Mouse (Mus musculus) stomach, embryonic 15.5 days (tissue): Measurements from ENCODE around the gene Chil1. TPM values are rescaled to one million over a fixed set of nuclear protein-coding genes. Genes with fewer than 3 reads are reported as not detected.

Experiments used
- ATAC-seq: fragments of 200-750 bp; cut with Nextera tagmentation; 2 replicates; pipeline ENCODE4 v1.8.0; 2017; ENCODE audit warnings: low read depth, moderate number of reproducible peaks, moderate TSS enrichment; ENCODE audit not compliant: insufficient read depth, low FRiP score
- H3K27ac ChIP-seq: fragments of 300-500 bp; sonication (generic); 2 replicates; pipeline ENCODE4 v1.5.1; 2015; ENCODE audit warnings: mild to moderate bottlenecking, inconsistent platforms
- H3K27me3 ChIP-seq: fragments of 300-500 bp; sonication (generic); replicated peaks from 2 replicates; pipeline ENCODE4 v1.6.1; 2015; ENCODE audit warnings: inconsistent platforms
- H3K36me3 ChIP-seq: fragments of 300-500 bp; sonication (generic); 2 replicates; pipeline ENCODE4 v1.6.1; 2015; ENCODE audit warnings: inconsistent platforms
- H3K4me1 ChIP-seq: fragments of 300-500 bp; sonication (generic); 2 replicates; pipeline ENCODE4 v1.6.1; 2015; ENCODE audit warnings: inconsistent platforms
- H3K4me2 ChIP-seq: fragments of 300-500 bp; sonication (generic); 2 replicates; pipeline ENCODE4 v1.6.1; 2015; ENCODE audit warnings: mild to moderate bottlenecking, inconsistent platforms
- H3K4me3 ChIP-seq: fragments of 300-500 bp; sonication (generic); replicated peaks from 2 replicates; pipeline ENCODE4 v1.5.1; 2015; ENCODE audit warnings: inconsistent platforms
- H3K9ac ChIP-seq: fragments of 300-500 bp; sonication (generic); 2 replicates; pipeline ENCODE4 v1.6.1; 2015; ENCODE audit warnings: inconsistent platforms
- H3K9me3 ChIP-seq: fragments of 300-500 bp; sonication (generic); 2 replicates; pipeline ENCODE4 v1.6.1; 2016; ENCODE audit warnings: inconsistent platforms
- WGBS: fragments of 180-500 bp; shearing (Covaris S2); methylation state at CpG from one replicate; pipeline ENCODE4 v1.1.7; 2015; 5-methylcytosine and 5-hydroxymethylcytosine counted together
- polyA plus RNA-seq: library from polyadenylated mRNA; unstranded; fragments of >200 nt; fragmentation: Nextera tagmentation; extraction: Ambion mirVana; gene quantifications from 2 replicates; pipeline ENCODE4 v1.2.1, GENCODE M21; 2015

Gene Chil1
- polyA plus RNA-seq = 2.6 and 2.9 TPM in 2 replicates

- H3K9ac ChIP-seq = no peak within 1 kb of the TSS
- WGBS = 63% methylated on average over 4 of the region's 4 CpGs
- ATAC-seq = no peak
Measured at GRCm38 (mm10) chr1:134182025-134182424, at the start of gene Chil1. TSS of gene Chil1 (plus strand) at chr1:134182176.

GRCm38 (mm10) chr1:134133316-134133715, 48.7 kb upstream of the Chil1 start:
- WGBS = 62% methylated on average over 11 of the region's 11 CpGs
- no peak for ATAC-seq
- no peaks in the 10 kb centered on the region for H3K27me3 ChIP-seq
- no peaks in the 10 kb centered on the region for H3K4me1 ChIP-seq
- H3K4me3 ChIP-seq = no peak overlapping the region
- H3K9ac ChIP-seq = no peak overlapping the region
- no peak overlapping the region for H3K4me2 ChIP-seq
- H3K27ac ChIP-seq = no peak overlapping the region
- H3K9me3 ChIP-seq = no peaks in the 10 kb centered on the region
- H3K36me3 ChIP-seq = no peaks in the 10 kb centered on the region

More at GRCm38 (mm10) chr1:134182025-134182424, at the start of gene Chil1:
- H3K4me2 ChIP-seq = no peak within 1 kb of the TSS
- H3K27ac ChIP-seq = no peak within 1 kb of the TSS
- H3K27me3 ChIP-seq = no peaks in the 10 kb centered on the region
- no peak within 1 kb of the TSS for H3K4me3 ChIP-seq
- no peaks in the 10 kb centered on the region for H3K4me1 ChIP-seq
- no peaks in the 10 kb centered on the region for H3K9me3 ChIP-seq
- no peaks in the 10 kb centered on the region for H3K36me3 ChIP-seq

- 52% methylated on average over 3 of the region's 3 CpGs for WGBS
- H3K4me3 ChIP-seq = no peak overlapping the region
Measured at GRCm38 (mm10) chr1:134136351-134136750, 45.6 kb upstream of the Chil1 start.

GRCm38 (mm10) chr1:134138424-134138823, 43.6 kb upstream of the Chil1 start:
- WGBS = 73% methylated on average over 9 of the region's 9 CpGs
- no peaks in the 10 kb centered on the region for H3K27me3 ChIP-seq
- H3K4me3 ChIP-seq = no peak overlapping the region
- H3K27ac ChIP-seq = no peak overlapping the region
- H3K9me3 ChIP-seq = no peaks in the 10 kb centered on the region
- H3K4me2 ChIP-seq = no peak overlapping the region
- H3K36me3 ChIP-seq = no peaks in the 10 kb centered on the region
- H3K9ac ChIP-seq = no peak overlapping the region
- ATAC-seq = no peak
- no peaks in the 10 kb centered on the region for H3K4me1 ChIP-seq

More at GRCm38 (mm10) chr1:134136351-134136750, 45.6 kb upstream of the Chil1 start:
- no peak overlapping the region for H3K27ac ChIP-seq
- ATAC-seq = no peak
- H3K36me3 ChIP-seq = no peaks in the 10 kb centered on the region
- H3K4me1 ChIP-seq = no peaks in the 10 kb centered on the region
- no peaks in the 10 kb centered on the region for H3K9me3 ChIP-seq
- H3K9ac ChIP-seq = no peak overlapping the region
- H3K4me2 ChIP-seq = no peak overlapping the region
- H3K27me3 ChIP-seq = no peaks in the 10 kb centered on the region

GRCm38 (mm10) chr1:134142363-134142794, 39.6 kb upstream of the Chil1 start:
- H3K4me3 ChIP-seq = no peak overlapping the region
- H3K36me3 ChIP-seq = no peaks in the 10 kb centered on the region
- no peak overlapping the region for H3K4me2 ChIP-seq
- H3K9me3 ChIP-seq = no peaks in the 10 kb centered on the region
- H3K27ac ChIP-seq = no peak overlapping the region
- H3K9ac ChIP-seq = no peak overlapping the region
- 54% methylated on average over 4 of the region's 4 CpGs for WGBS
- H3K27me3 ChIP-seq = no peaks in the 10 kb centered on the region
- no peak for ATAC-seq
- H3K4me1 ChIP-seq = no peaks in the 10 kb centered on the region

GRCm38 (mm10) chr1:134146066-134146465, 35.9 kb upstream of the Chil1 start:
- Histone ChIP-seq H3K27ac (no peak overlapping the region), H3K36me3 (no peaks in the 10 kb centered on the region), H3K9me3 (no peaks in the 10 kb centered on the region), H3K4me1 (no peaks in the 10 kb centered on the region), H3K4me3 (no peak overlapping the region), H3K9ac (no peak overlapping the region), H3K4me2 (no peak overlapping the region), H3K27me3 (no peaks in the 10 kb centered on the region)
- ATAC-seq = no peak
- 90% methylated on average over 8 of the region's 8 CpGs for WGBS

GRCm38 (mm10) chr1:134150076-134150475, 31.9 kb upstream of the Chil1 start:
- H3K9me3 ChIP-seq = no peaks in the 10 kb centered on the region
- no peak overlapping the region for H3K4me2 ChIP-seq
- no peak overlapping the region for H3K9ac ChIP-seq
- H3K4me1 ChIP-seq = 0 out of 2 replicates have a peak, but pooled peaks cover 2% of the 10 kb centered on the region
- H3K36me3 ChIP-seq = no peaks in the 10 kb centered on the region
- no peaks in the 10 kb centered on the region for H3K27me3 ChIP-seq
- 62% methylated on average over 8 of the region's 8 CpGs for WGBS
- no peak overlapping the region for H3K4me3 ChIP-seq
- ATAC-seq = no peak
- H3K27ac ChIP-seq = no peak overlapping the region

GRCm38 (mm10) chr1:134150745-134151144, 31.2 kb upstream of the Chil1 start:
- no peak for ATAC-seq
- 90% methylated on average over 9 of the region's 9 CpGs for WGBS
- H3K9ac ChIP-seq = no peak overlapping the region
- no peak overlapping the region for H3K4me2 ChIP-seq
- no peaks in the 10 kb centered on the region for H3K36me3 ChIP-seq
- H3K4me3 ChIP-seq = no peak overlapping the region
- no peaks in the 10 kb centered on the region for H3K9me3 ChIP-seq
- H3K27ac ChIP-seq = no peak overlapping the region
- H3K27me3 ChIP-seq = no peaks in the 10 kb centered on the region
- 0 out of 2 replicates have a peak, but pooled peaks cover 2% of the 10 kb centered on the region for H3K4me1 ChIP-seq

- Histone ChIP-seq H3K9me3 (no peaks in the 10 kb centered on the region), H3K4me1 (0 out of 2 replicates have a peak, but pooled peaks cover 2% of the 10 kb centered on the region), H3K4me3 (no peak overlapping the region), H3K9ac (no peak overlapping the region), H3K36me3 (no peaks in the 10 kb centered on the region), H3K4me2 (no peak overlapping the region), H3K27ac (no peak overlapping the region), H3K27me3 (no peaks in the 10 kb centered on the region)
- 29% methylated on average over 13 of the region's 13 CpGs for WGBS
- no peak for ATAC-seq
Measured at GRCm38 (mm10) chr1:134151655-134152412, 30.1 kb upstream of the Chil1 start.

GRCm38 (mm10) chr1:134152626-134153590, 29.1 kb upstream of the Chil1 start:
- ATAC-seq = no peak
- Histone ChIP-seq H3K9ac (no peak overlapping the region; the same call in 1 of the 2 replicates), H3K36me3 (no peaks in the 10 kb centered on the region), H3K27me3 (no peaks in the 10 kb centered on the region), H3K4me3 (no peak overlapping the region), H3K27ac (no peak overlapping the region), H3K4me2 (no peak overlapping the region), H3K9me3 (no peaks in the 10 kb centered on the region), H3K4me1 (0 out of 2 replicates have a peak, but pooled peaks cover 2% of the 10 kb centered on the region)
- 67% methylated on average over 21 of the region's 21 CpGs for WGBS

GRCm38 (mm10) chr1:134154121-134154520, 27.9 kb upstream of the Chil1 start:
- 85% methylated on average over 3 of the region's 3 CpGs for WGBS
- Histone ChIP-seq H3K4me2 (no peak overlapping the region), H3K36me3 (no peaks in the 10 kb centered on the region), H3K9me3 (no peaks in the 10 kb centered on the region), H3K4me3 (no peak overlapping the region), H3K4me1 (0 out of 2 replicates have a peak, but pooled peaks cover 2% of the 10 kb centered on the region), H3K27me3 (no peaks in the 10 kb centered on the region), H3K9ac (no peak overlapping the region), H3K27ac (no peak overlapping the region)
- ATAC-seq = no peak
